Mouse (Mus musculus) midbrain, embryonic 16.5 days (tissue): ENCODE measurements around the gene Slc25a19. TPM values are rescaled to one million over a fixed set of nuclear protein-coding genes. Genes with fewer than 3 reads are reported as not detected.

ENCODE experiments used
- ATAC-seq: fragments of 200-750 bp; cut with Nextera tagmentation; 2 replicates; pipeline ENCODE4 v1.8.0; 2017; ENCODE audit warnings: moderate TSS enrichment
- H3K27ac ChIP-seq: fragments of 300-500 bp; sonication (generic); 2 replicates; pipeline ENCODE4 v1.5.1; 2014; ENCODE audit warnings: mild to moderate bottlenecking, low read length, mixed read lengths
- H3K27me3 ChIP-seq: fragments of 300-500 bp; sonication (generic); 2 replicates; pipeline ENCODE4 v1.6.1; 2014; ENCODE audit warnings: low read depth, low read length, mixed read lengths; ENCODE audit not compliant: control insufficient read depth, insufficient read depth
- H3K36me3 ChIP-seq: fragments of 300-500 bp; sonication (generic); 2 replicates; pipeline ENCODE4 v1.6.1; 2014; ENCODE audit warnings: mild to moderate bottlenecking, low read length, moderate library complexity, mixed read lengths; ENCODE audit not compliant: control insufficient read depth, insufficient read depth
- H3K4me1 ChIP-seq: fragments of 300-500 bp; sonication (generic); 2 replicates; pipeline ENCODE4 v1.6.1; 2014; ENCODE audit warnings: mild to moderate bottlenecking, low read length, mixed read lengths; ENCODE audit not compliant: control insufficient read depth, insufficient read depth
- H3K4me2 ChIP-seq: fragments of 300-500 bp; sonication (generic); 2 replicates; pipeline ENCODE4 v1.6.1; 2014; ENCODE audit warnings: mild to moderate bottlenecking, low read length, mixed read lengths
- H3K4me3 ChIP-seq: fragments of 300-500 bp; sonication (generic); 2 replicates; pipeline ENCODE4 v1.5.1; 2014; ENCODE audit warnings: low read depth, mild to moderate bottlenecking, low read length, moderate library complexity, mixed read lengths
- H3K9ac ChIP-seq: fragments of 300-500 bp; sonication (generic); 2 replicates; pipeline ENCODE4 v1.6.1; 2014; ENCODE audit warnings: low read depth, low read length, mixed read lengths
- H3K9me3 ChIP-seq: fragments of 300-500 bp; sonication (generic); replicated peaks from 2 replicates; pipeline ENCODE4 v1.6.1; 2014; ENCODE audit warnings: mild to moderate bottlenecking, low read length, mixed read lengths; ENCODE audit not compliant: control insufficient read depth, poor library complexity, severe bottlenecking
- WGBS: fragments of 180-500 bp; shearing (Covaris S2); extraction: QIAGEN DNeasy Blood & Tissue Kit; methylation state at CpG from one replicate; pipeline ENCODE4 v1.1.7; 2014; 5-methylcytosine and 5-hydroxymethylcytosine counted together
- polyA plus RNA-seq: library from polyadenylated mRNA; unstranded; fragments of >200 nt; fragmentation: Nextera tagmentation; extraction: Ambion mirVana; gene quantifications from 2 replicates; pipeline ENCODE4 v1.2.1, GENCODE M21; 2015

The Slc25a19 gene
- polyA plus RNA-seq = 42.5 and 50.8 TPM in 2 replicates

- peak within 1 kb of the TSS; percentile 23 for H3K27ac ChIP-seq
These were observed at the start of gene Slc25a19 for GRCm38 (mm10) chr11:115627705-115628464. TSS of gene Slc25a19 (minus strand) at chr11:115628295.

GRCm38 (mm10) chr11:115677511-115677910, 49.4 kb upstream of the Slc25a19 start:
- Histone ChIP-seq H3K27ac (no peak overlapping the region), H3K36me3 (0 out of 2 replicates have a peak, but pooled peaks cover 5% of the 10 kb centered on the region), H3K4me2 (no peak overlapping the region), H3K9ac (no peak overlapping the region), H3K4me3 (no peak overlapping the region), H3K4me1 (no peaks in the 10 kb centered on the region), H3K9me3 (0 out of 2 replicates have a peak, but pooled peaks cover 2% of the 10 kb centered on the region), H3K27me3 (no peaks in the 10 kb centered on the region)
- no peak for ATAC-seq
- WGBS = 96% methylated on average over 3 of the region's 3 CpGs

More at GRCm38 (mm10) chr11:115627705-115628464, at the start of gene Slc25a19:
- Histone ChIP-seq H3K4me3 (peak within 1 kb of the TSS; percentile 57), H3K4me1 (peaks cover 7% of the 10 kb centered on the region), H3K9me3 (no peaks in the 10 kb centered on the region), H3K4me2 (peak within 1 kb of the TSS; percentile 75), H3K9ac (peak within 1 kb of the TSS; percentile 67), H3K27me3 (no peaks in the 10 kb centered on the region), H3K36me3 (peaks cover 3% of the 10 kb centered on the region; the same call in 1 of the 2 replicates)
- WGBS = under 1% methylated on average over 47 of the region's 47 CpGs
- ATAC-seq = peak; percentile 100

GRCm38 (mm10) chr11:115676738-115677137, 48.6 kb upstream of the Slc25a19 start:
- no peaks in the 10 kb centered on the region for H3K27me3 ChIP-seq

GRCm38 (mm10) chr11:115674235-115674865, 46.3 kb upstream of the Slc25a19 start:
- ATAC-seq = no peak
- Histone ChIP-seq H3K4me2 (no peak overlapping the region), H3K9ac (no peak overlapping the region), H3K4me3 (no peak overlapping the region), H3K27ac (no peak overlapping the region; the same call in 1 of the 2 replicates), H3K27me3 (no peaks in the 10 kb centered on the region), H3K9me3 (0 out of 2 replicates have a peak, but pooled peaks cover 2% of the 10 kb centered on the region), H3K36me3 (0 out of 2 replicates have a peak, but pooled peaks cover 5% of the 10 kb centered on the region), H3K4me1 (no peaks in the 10 kb centered on the region; the same call in 1 of the 2 replicates)
- WGBS = 58% methylated on average over 9 of the region's 9 CpGs

More at GRCm38 (mm10) chr11:115676738-115677137, 48.6 kb upstream of the Slc25a19 start:
- no peak overlapping the region for H3K4me3 ChIP-seq
- 0 out of 2 replicates have a peak, but pooled peaks cover 2% of the 10 kb centered on the region for H3K9me3 ChIP-seq
- ATAC-seq = no peak
- H3K9ac ChIP-seq = no peak overlapping the region
- H3K36me3 ChIP-seq = 0 out of 2 replicates have a peak, but pooled peaks cover 5% of the 10 kb centered on the region
- H3K27ac ChIP-seq = no peak overlapping the region
- no peak overlapping the region for H3K4me2 ChIP-seq
- no peaks in the 10 kb centered on the region; the same call in 1 of the 2 replicates for H3K4me1 ChIP-seq
- WGBS = 94% methylated on average over 8 of the region's 8 CpGs

- no peaks in the 10 kb centered on the region; the same call in 1 of the 2 replicates for H3K4me1 ChIP-seq
- no peak for ATAC-seq
- no peak overlapping the region for H3K4me2 ChIP-seq
- 0 out of 2 replicates have a peak, but pooled peaks cover 2% of the 10 kb centered on the region for H3K9me3 ChIP-seq
- no peak overlapping the region for H3K27ac ChIP-seq
- 88% methylated on average over 9 of the region's 9 CpGs for WGBS
- H3K27me3 ChIP-seq = no peaks in the 10 kb centered on the region
- H3K4me3 ChIP-seq = no peak overlapping the region
- no peak overlapping the region for H3K9ac ChIP-seq
- H3K36me3 ChIP-seq = 0 out of 2 replicates have a peak, but pooled peaks cover 5% of the 10 kb centered on the region
These were observed 45.6 kb upstream of the Slc25a19 start for GRCm38 (mm10) chr11:115673471-115674234.

- H3K36me3 ChIP-seq = 0 out of 2 replicates have a peak, but pooled peaks cover under 1% of the 10 kb centered on the region
- no peak overlapping the region for H3K9ac ChIP-seq
- H3K27ac ChIP-seq = no peak overlapping the region
- 81% methylated on average over 7 of the region's 7 CpGs for WGBS
- no peak for ATAC-seq
- no peak overlapping the region for H3K4me2 ChIP-seq
- no peak overlapping the region for H3K4me3 ChIP-seq
- no peaks in the 10 kb centered on the region for H3K9me3 ChIP-seq
- no peaks in the 10 kb centered on the region for H3K27me3 ChIP-seq
- no peaks in the 10 kb centered on the region; the same call in 1 of the 2 replicates for H3K4me1 ChIP-seq
These were observed 44.3 kb upstream of the Slc25a19 start for GRCm38 (mm10) chr11:115672226-115672987.

- no peak overlapping the region for H3K9ac ChIP-seq
- 34% methylated on average over 5 of the region's 5 CpGs for WGBS
- no peaks in the 10 kb centered on the region for H3K36me3 ChIP-seq
- no peak overlapping the region for H3K4me2 ChIP-seq
- no peak overlapping the region for H3K27ac ChIP-seq
- H3K4me3 ChIP-seq = no peak overlapping the region
- no peak for ATAC-seq
- no peaks in the 10 kb centered on the region; the same call in 1 of the 2 replicates for H3K4me1 ChIP-seq
- H3K9me3 ChIP-seq = no peaks in the 10 kb centered on the region
- no peaks in the 10 kb centered on the region for H3K27me3 ChIP-seq
These were observed 42.5 kb upstream of the Slc25a19 start for GRCm38 (mm10) chr11:115670451-115671050.
